Mouse (Mus musculus) embryo, embryonic 10.5 days (tissue): ENCODE measurements at regions not wholly inside any gene's neighbourhood (a gene's known extent, or its start where the extent isn't known, plus 50 kb on each side); places are given as distances from the start of the nearest gene placed in this dataset.
"Not testable (repeated sequence)": the region's sequence is repeated elsewhere in the genome, so short reads cannot be mapped to it uniquely, and the experiment has no call there.

Experiments used
- DNase-seq: peaks from one replicate; pipeline ENCODE4 v3.0.0-alpha.2; 2015; ENCODE audit warnings: low spot score

- no peak for DNase-seq
Measured at GRCm38 (mm10) chr9:9606322-9606721, 367.4 kb upstream of the Arhgap42 start.

DNA sequence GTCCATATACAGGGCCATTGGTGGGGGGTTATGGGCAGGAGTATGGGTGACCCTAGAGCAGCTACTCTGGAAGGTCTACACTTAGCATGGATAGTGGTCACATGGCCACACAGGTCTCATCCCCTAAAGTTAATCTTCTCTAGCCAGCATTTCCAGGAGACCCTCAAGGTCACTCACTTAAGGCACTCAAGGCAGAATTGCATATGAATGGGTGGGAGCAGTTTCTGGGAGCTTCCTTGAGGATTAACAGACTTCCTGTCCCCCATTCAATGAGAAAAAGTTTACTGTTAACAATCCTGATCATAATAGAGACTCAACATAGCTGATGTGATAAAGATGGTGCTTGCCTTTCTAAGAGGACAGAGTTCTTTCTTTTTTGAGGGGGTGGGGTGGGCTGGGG is 352.4 kb upstream of the Arhgap42 start:
- DNase-seq, result no peak

DNA sequence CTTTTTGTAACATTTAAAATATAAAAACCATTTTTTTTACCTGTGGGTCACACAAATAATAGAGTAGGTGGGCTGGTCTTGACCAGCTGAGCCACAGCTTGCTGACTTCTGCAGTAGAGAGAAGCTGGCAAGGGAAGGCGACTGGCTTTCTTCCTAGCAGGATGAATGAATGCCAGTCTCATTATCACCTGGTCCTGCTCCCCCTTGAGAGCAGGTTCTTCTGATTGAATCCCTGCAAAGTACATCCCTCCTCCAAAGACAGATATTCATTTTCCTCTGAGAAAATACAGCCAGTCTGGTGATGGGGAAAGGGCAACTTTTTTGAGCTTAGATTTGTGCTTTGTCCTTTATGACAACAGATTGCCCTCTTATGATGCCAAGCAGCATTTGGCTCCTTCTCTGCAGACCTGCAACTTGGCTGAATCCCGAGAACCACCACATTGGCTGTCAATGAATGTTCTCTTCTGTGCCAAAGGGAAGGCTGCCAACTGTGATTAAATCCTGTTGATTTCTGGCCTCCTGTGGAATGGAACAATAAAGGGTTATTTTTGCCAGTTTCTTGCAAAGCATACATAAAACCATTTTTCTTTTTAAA is 344.2 kb upstream of the Arhgap42 start:
- no peak for DNase-seq

- no peak for DNase-seq
Measured at GRCm38 (mm10) chr9:9582301-9583010, 343.6 kb upstream of the Arhgap42 start.

GRCm38 (mm10) chr9:9568040-9568649 is 329.2 kb upstream of the Arhgap42 start:
- DNase-seq, result no peak

GRCm38 (mm10) chr9:9564551-9564950 is 325.6 kb upstream of the Arhgap42 start:
- no peak for DNase-seq

DNA sequence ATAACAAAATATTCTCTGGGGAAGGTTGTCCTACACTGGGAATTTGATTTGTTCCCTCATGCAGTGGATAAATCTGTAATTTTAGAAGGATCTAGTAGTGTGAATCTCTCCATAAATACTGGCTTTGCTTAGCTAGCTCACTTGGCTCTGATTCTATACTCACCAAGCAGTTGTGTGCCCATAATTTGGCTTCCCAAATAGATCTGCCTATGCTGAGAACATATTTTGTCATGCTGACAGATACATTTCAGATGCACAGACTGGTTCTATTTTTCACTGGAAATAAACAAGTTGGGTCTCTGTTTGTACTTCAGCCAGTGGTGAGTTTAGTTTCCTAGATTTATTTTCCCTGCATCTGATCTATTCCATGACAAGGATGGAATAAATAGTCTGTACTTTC is 309.8 kb upstream of the Arhgap42 start:
- DNase-seq, result no peak

GRCm38 (mm10) chr9:9547570-9547969 is 308.7 kb upstream of the Arhgap42 start:
- DNase-seq, result no peak

DNA sequence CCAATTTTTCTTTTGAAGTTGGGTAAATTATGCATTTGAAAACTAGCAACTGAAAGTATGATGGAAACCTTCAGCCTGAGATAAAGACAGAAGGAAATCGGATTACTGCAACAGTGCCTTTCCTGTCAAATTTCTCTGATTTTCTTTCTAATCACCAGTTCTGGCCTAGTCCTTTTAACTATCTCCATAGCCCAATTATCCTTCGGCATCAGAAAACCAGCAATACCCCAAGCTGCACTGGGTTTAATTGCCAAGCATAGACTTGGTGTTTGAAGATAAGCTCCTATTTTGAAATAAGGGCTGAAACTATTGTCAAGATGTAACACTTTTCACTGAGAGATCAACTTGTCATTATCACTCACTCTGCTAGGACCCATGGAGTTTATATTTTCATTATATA is 308.2 kb upstream of the Arhgap42 start:
- no peak for DNase-seq

DNA sequence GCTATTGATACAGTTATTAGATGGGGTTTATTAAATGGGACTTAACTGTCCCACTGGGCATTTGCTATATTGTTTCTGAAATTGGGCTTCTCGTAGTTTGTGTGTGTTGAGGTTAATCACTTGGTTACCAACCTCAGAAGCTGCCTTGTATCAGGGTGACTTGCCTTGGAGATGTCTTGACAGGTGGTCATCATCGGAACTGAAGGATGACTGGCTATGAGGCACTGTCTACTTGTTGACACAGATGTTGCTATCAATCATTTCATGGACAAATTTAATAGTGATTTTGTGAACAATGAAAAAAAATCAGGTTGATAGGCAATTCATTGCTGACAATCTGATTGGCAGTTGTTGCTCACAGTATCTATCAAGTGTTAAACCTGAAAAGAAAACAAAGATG is 261.4 kb upstream of the Arhgap42 start:
- DNase-seq, result no peak

GRCm38 (mm10) chr9:9493594-9494182 is 254.8 kb upstream of the Arhgap42 start:
- DNase-seq, result no peak

GRCm38 (mm10) chr9:9477145-9477544 is 238.2 kb upstream of the Arhgap42 start:
- DNase-seq, result no peak

DNA sequence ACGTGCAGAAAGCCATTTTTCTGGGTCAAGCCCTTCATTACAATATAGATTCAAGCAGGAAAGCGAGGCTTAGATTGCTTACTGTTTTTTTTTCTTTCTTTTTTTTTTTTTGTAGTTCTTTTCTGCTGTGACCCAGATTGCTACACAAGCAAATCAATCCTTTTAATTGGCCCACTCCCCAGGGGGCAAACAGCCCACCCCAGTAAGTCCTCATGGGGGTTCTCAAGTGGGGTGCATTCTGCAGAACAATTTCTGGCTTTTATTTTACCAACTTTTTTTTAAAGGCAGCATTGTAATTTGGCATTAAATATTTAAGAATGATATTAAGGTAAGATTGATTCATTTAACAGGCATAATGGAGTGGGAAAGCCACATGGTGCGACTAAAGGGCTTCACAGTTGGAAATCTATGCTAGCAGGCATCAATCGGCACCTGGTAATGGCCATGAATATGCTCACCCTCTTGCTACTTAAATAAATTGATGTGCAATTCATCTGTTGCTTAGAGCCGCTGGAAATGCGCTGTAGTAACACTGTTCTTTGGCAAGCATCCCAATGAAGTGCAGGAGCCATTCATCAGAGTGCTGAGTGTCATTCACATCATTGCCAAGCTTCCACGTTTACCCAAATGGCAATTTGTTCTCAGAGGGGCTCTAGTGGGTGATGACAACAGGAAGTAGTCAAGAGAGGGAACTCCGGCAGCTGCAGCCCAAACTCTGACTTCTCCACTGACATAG is 236.3 kb upstream of the Arhgap42 start:
- no peak for DNase-seq

DNA sequence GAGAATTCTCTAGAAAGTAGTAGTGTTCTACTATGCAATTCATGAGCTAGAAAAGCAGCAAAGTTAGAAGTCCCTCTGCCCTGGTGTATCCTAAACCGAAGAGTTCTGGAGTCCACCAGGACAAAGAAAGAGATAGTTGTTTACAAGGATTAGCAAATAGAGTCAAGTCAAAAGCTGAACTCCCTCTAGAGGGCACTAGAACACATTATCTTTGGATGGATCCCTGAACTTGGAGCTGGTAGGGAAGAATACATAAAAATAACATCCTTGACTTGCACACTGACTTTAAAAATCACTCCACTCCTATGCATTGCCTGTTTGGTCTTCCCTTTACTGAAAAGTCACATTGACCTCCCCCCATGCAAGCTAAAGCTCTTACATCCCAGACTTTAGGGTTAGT is 205.3 kb upstream of the Arhgap42 start:
- DNase-seq, result peak; percentile 1

DNA sequence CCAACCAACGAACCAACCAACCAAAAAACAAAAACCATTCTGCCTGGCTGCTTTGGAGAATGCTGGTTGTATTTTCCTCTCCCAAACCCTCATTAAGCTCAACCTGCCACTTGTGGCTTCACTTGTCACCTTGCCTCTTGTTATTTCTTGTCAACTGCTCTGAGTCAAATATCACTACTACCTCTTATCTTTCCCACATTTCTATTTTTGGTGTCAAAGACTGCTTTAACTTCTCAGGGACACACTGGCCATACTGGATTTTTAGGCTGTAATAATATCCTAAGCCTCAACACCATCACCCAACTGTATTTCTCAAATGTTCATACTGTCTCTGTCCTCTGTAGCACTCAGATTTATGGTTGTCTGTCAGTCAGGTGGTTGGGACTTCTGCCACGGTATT is 181.4 kb upstream of the Arhgap42 start:
- no peak for DNase-seq

GRCm38 (mm10) chr9:9412460-9413181 is 173.7 kb upstream of the Arhgap42 start:
- no peak for DNase-seq

- not testable (repeated sequence) for DNase-seq
Measured at GRCm38 (mm10) chr9:9394190-9394589, 155.3 kb upstream of the Arhgap42 start.

DNA sequence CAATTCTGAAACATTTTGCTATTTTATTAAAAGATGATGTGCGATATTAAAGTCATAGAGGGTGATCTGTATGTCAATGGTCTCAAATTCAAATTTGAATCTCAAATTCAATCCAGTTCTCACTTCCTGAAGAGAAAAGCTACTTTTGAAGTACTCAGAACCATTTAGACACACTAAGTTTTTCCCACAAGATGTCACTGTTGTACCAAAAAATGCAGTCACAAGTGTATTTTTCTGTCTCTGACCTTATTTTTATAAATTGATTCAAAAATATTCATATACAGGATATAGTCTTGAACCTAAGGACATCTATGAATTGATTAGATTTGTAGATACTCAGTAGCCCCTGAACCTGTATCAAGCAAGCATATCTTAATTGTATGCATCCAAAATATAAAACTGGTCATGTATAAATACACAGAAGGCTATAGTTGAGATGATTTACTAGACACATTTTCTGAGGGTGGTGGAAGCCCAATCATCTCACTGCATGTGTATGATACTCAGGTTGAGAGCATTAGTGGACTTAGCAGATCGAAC is 137.8 kb upstream of the Arhgap42 start:
- peak; percentile 33 for DNase-seq

- DNase-seq, result peak; percentile 88
Measured at GRCm38 (mm10) chr9:9375304-9375904, 136.5 kb upstream of the Arhgap42 start.

DNA sequence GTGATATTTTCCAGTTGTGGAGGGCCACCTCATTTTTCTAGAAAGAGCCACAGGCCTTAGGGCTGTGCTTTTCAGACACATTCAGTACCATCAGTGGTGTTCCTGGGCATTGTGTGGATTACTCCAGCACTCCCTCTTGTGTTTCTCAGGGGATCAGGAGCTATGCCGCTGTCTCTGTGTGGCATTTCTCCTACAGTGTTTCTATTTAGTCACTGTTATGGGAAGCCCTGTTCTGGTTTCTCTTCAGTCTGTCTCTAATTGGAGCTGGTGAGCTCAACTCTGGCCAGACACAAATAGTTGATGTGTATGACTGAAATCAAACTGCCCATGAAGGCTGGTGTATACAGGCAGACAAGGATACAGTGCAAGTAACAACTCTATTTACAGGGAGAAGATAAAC is 133.7 kb upstream of the Arhgap42 start:
- peak; percentile 18 for DNase-seq

DNA sequence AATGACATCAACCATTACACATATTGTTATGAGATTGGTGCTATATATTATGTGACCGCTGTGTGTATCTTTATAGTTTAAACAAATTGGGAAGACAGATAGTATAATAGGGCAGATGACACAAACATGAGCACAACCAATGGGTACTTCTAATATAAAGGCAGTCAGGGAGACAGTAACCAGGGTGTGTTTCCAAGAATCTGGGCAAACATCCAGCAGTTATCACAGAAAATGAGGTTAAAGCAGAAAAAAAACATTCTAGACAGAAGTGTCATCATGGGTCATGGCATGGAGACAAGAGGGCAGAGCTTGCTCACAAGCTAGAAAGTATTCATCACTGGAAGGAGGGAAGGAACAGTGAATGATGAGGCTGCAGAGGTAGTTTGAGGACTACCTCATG is 129.8 kb upstream of the Arhgap42 start:
- no peak for DNase-seq
